Mouse (Mus musculus): ENCODE results near the gene Cux2. TPM values are rescaled to one million over a fixed set of nuclear protein-coding genes. Genes with fewer than 3 reads are reported as not detected.
A peak's percentile ranks its signal among the peaks of the same experiment; 100 is the strongest.

The Cux2 gene
- polyA plus RNA-seq, 1 experiment = 0.62 TPM

DNA sequence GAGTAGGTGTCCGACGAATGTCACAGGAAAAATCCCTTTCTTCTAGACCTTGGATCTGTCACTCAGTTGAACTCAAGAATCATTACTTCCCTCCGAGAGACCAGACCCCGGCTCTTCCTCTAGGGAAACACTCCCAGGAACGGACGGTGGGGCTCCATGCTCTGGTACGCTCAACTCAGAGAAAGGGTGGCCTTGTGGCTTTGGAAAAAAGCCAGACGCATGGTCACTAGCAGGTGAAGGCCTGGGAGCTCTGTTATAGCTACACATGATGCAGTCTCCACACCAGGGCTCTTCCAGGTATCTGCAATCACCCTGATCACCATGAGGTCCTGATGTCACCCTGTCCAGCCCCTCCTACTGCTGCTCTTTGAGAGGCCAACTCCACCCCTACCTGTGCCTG, 35.2 kb downstream of the Cux2 start:
- Histone ChIP-seq H3ac (ENCODE audit: control insufficient read depth, insufficient read length) (no peak overlapping the region), H3K79me2 (ENCODE audit: control insufficient read depth, insufficient read depth) (no peaks in the 10 kb centered on the region), H3K36me3 (ENCODE audit: control insufficient read depth, insufficient read depth) (no peaks in the 10 kb centered on the region), H3K4me3 (no peak overlapping the region), H3K4me2 (ENCODE audit: low read depth) (no peak overlapping the region), H3K27me3 (ENCODE audit: control insufficient read depth, insufficient read depth, insufficient read length) (peaks cover 69% of the 10 kb centered on the region)
- TF ChIP-seq TCF3 (IDR thresholded peaks at IDR 0.05; ENCODE audit: insufficient read length, low read depth) (no peak), MYOG (IDR thresholded peaks at IDR 0.05; ENCODE audit: control insufficient read depth in 1 of 3, insufficient read depth in 1 of 3, insufficient read length in 2 of 3, low read depth in 2 of 3) (no peak), MAX (IDR thresholded peaks at IDR 0.05; ENCODE audit: low read depth) (no peak), SRF (IDR thresholded peaks at IDR 0.05; ENCODE audit: control insufficient read depth, insufficient read length, low read depth) (no peak), TCF12 (IDR thresholded peaks at IDR 0.05; ENCODE audit: insufficient read depth, poor library complexity, severe bottlenecking) (no peak), MYOD1 (IDR thresholded peaks at IDR 0.05; ENCODE audit: control insufficient read depth in 1 of 3, insufficient read length in 2 of 3, low read depth in 2 of 3) (no peak), E2F4 (IDR thresholded peaks at IDR 0.05; ENCODE audit: insufficient read depth) (no peak), POLR2A (IDR thresholded peaks at IDR 0.05; ENCODE audit: insufficient read length, low read depth) (no peak), CEBPB (IDR thresholded peaks at IDR 0.05; ENCODE audit: insufficient read depth, poor library complexity, severe bottlenecking) (no peak), REST (IDR thresholded peaks at IDR 0.05; ENCODE audit: insufficient read depth, insufficient read length) (no peak)

DNA sequence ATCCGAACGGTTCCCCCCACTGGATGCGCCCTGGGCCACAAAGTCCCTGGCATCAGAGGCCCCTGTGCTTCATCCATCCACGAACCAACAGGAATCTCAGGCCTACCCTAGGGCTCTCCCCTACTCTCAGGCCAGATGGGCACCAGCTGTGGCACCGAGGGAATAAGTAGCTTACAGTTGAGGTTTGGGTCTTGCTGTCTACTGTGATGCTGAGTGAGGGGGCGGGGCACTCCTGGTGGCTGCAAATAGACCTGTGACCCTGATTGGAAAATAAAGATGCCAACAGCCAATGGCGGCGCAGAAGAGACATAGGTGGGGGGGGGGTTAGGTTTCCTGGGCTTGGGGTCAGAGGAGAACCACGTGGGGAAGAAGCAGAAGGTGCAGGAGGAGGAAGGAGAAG, 38.6 kb downstream of the Cux2 start:
- H3K27me3 ChIP-seq (ENCODE audit: control insufficient read depth, insufficient read depth, insufficient read length) = peaks cover 47% of the 10 kb centered on the region
- TF ChIP-seq E2F4 (IDR thresholded peaks at IDR 0.05; ENCODE audit: insufficient read depth) = no peak
- no peak for TF ChIP-seq MYOD1 (IDR thresholded peaks at IDR 0.05; ENCODE audit: control insufficient read depth in 1 of 3, insufficient read length in 2 of 3, low read depth in 2 of 3)
- TF ChIP-seq USF1 (IDR thresholded peaks at IDR 0.05; ENCODE audit: low read depth) = no peak
- no peak for TF ChIP-seq TCF12 (IDR thresholded peaks at IDR 0.05; ENCODE audit: insufficient read depth, poor library complexity, severe bottlenecking)
- TF ChIP-seq POLR2A (IDR thresholded peaks at IDR 0.05; ENCODE audit: insufficient read length, low read depth) = no peak
- no peak for TF ChIP-seq MAX (IDR thresholded peaks at IDR 0.05; ENCODE audit: low read depth)
- TF ChIP-seq SRF (IDR thresholded peaks at IDR 0.05; ENCODE audit: control insufficient read depth, insufficient read length, low read depth) = no peak
- no peak for TF ChIP-seq POLR2AphosphoS2 (IDR thresholded peaks at IDR 0.05; ENCODE audit: insufficient read length, low read depth)
- TF ChIP-seq MYOG (IDR thresholded peaks at IDR 0.05; ENCODE audit: control insufficient read depth in 1 of 3, insufficient read depth in 1 of 3, insufficient read length in 2 of 3, low read depth in 2 of 3) = no peak
- TF ChIP-seq REST (IDR thresholded peaks at IDR 0.05; ENCODE audit: insufficient read depth, insufficient read length) = no peak
- no peak for TF ChIP-seq TCF3 (IDR thresholded peaks at IDR 0.05; ENCODE audit: insufficient read length, low read depth)
- TF ChIP-seq CEBPB (IDR thresholded peaks at IDR 0.05; ENCODE audit: insufficient read depth, poor library complexity, severe bottlenecking) = no peak
- no peak overlapping the region for H3ac ChIP-seq (ENCODE audit: control insufficient read depth, insufficient read length)
- H3K79me2 ChIP-seq (ENCODE audit: control insufficient read depth, insufficient read depth) = no peaks in the 10 kb centered on the region
- H3K36me3 ChIP-seq (ENCODE audit: control insufficient read depth, insufficient read depth) = no peaks in the 10 kb centered on the region
- H3K4me3 ChIP-seq = no peak overlapping the region
- H3K4me2 ChIP-seq (ENCODE audit: low read depth) = no peak overlapping the region

DNA sequence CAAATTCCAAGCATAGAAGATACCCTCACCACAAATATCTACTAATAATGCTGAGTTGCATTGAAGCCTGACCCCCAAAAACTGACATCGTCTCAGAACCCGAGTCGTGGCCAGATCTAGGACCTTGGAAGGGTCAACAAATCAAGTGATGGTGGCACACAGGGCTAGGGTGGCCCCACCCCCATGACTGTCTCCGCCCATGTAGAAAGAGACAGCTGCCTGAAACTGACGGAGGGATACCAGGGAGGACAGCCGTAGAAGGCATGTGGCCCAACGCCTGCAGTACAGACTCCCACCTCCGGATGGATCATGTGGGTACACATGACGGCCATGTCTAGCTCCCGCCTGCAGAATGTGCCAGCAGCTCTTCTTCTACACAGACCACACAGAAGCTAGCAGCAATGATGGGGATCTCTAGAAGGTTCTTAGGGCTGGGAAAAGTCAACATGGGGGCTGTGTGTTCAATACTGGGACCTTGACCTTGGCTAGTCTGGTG, 41.9 kb downstream of the Cux2 start:
- no peak overlapping the region for H3K4me3 ChIP-seq
- H3K4me2 ChIP-seq (ENCODE audit: low read depth) = no peak overlapping the region
- H3K36me3 ChIP-seq (ENCODE audit: control insufficient read depth, insufficient read depth) = no peaks in the 10 kb centered on the region
- H3ac ChIP-seq (ENCODE audit: control insufficient read depth, insufficient read length) = no peak overlapping the region
- no peaks in the 10 kb centered on the region for H3K79me2 ChIP-seq (ENCODE audit: control insufficient read depth, insufficient read depth)
- TF ChIP-seq SRF (IDR thresholded peaks at IDR 0.05; ENCODE audit: control insufficient read depth, insufficient read length, low read depth) (no peak), USF1 (IDR thresholded peaks at IDR 0.05; ENCODE audit: low read depth) (no peak), POLR2A (IDR thresholded peaks at IDR 0.05; ENCODE audit: insufficient read length, low read depth) (no peak), MAX (IDR thresholded peaks at IDR 0.05; ENCODE audit: low read depth) (no peak), MYOD1 (IDR thresholded peaks at IDR 0.05; ENCODE audit: control insufficient read depth in 1 of 3, insufficient read length in 2 of 3, low read depth in 2 of 3) (no peak), MYOG (IDR thresholded peaks at IDR 0.05; ENCODE audit: control insufficient read depth in 1 of 3, insufficient read depth in 1 of 3, insufficient read length in 2 of 3, low read depth in 2 of 3) (no peak), TCF3 (IDR thresholded peaks at IDR 0.05; ENCODE audit: insufficient read length, low read depth) (no peak), E2F4 (IDR thresholded peaks at IDR 0.05; ENCODE audit: insufficient read depth) (no peak), TCF12 (IDR thresholded peaks at IDR 0.05; ENCODE audit: insufficient read depth, poor library complexity, severe bottlenecking) (no peak), CEBPB (IDR thresholded peaks at IDR 0.05; ENCODE audit: insufficient read depth, poor library complexity, severe bottlenecking) (no peak), REST (IDR thresholded peaks at IDR 0.05; ENCODE audit: insufficient read depth, insufficient read length) (no peak), POLR2AphosphoS2 (IDR thresholded peaks at IDR 0.05; ENCODE audit: insufficient read length, low read depth) (no peak)
- peaks cover 38% of the 10 kb centered on the region for H3K27me3 ChIP-seq (ENCODE audit: control insufficient read depth, insufficient read depth, insufficient read length)

DNA sequence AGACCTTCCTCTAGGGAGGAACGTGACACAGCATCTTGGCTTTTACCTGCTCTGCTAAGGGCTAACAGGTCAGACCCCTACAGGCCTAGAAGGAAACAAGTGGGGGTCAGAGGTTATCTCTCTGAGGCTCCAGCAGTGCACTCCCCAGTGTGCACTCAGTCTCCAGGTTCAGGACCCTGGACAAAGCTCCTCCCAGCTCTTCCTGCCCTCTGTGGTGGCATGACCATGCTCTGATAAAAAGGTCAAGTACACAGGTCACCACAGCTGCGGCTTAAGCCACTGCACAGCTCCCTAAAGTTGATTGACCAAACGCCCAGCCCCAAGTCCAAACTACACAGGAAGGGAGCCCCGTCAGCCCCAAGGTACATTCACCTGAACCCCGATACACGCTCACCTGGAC, 46.4 kb downstream of the Cux2 start:
- Histone ChIP-seq H3K36me3 (ENCODE audit: control insufficient read depth, insufficient read depth) (no peaks in the 10 kb centered on the region), H3ac (ENCODE audit: control insufficient read depth, insufficient read length) (no peak overlapping the region), H3K4me3 (no peak overlapping the region), H3K4me2 (ENCODE audit: low read depth) (no peak overlapping the region), H3K79me2 (ENCODE audit: control insufficient read depth, insufficient read depth) (no peaks in the 10 kb centered on the region), H3K27me3 (ENCODE audit: control insufficient read depth, insufficient read depth, insufficient read length) (peaks cover 63% of the 10 kb centered on the region)
- TF ChIP-seq REST (IDR thresholded peaks at IDR 0.05; ENCODE audit: insufficient read depth, insufficient read length) (peak; percentile 58), E2F4 (IDR thresholded peaks at IDR 0.05; ENCODE audit: insufficient read depth) (no peak)

DNA sequence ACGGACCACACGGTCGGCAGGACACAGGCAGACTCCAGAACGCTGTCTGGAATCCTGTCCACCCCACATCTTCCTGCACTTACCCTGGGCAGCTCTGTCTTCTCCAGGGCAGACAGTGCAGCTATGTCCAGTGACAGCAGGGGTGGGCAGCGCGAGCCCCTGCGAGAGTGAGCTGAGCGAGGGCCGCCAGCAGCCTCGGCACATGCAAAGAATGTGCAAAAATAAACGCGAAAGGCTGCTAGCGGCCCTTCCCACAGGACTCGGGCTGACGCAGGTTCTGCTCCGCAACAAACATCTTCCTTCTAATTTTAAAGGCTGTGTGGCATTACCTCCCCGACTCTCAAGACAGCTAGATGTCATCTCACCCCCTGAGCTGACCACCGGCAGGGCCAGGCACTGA, 47.8 kb downstream of the Cux2 start:
- H3K4me2 ChIP-seq (ENCODE audit: low read depth) = no peak overlapping the region
- TF ChIP-seq POLR2AphosphoS2 (IDR thresholded peaks at IDR 0.05; ENCODE audit: insufficient read length, low read depth) (no peak), TCF12 (IDR thresholded peaks at IDR 0.05; ENCODE audit: insufficient read depth, poor library complexity, severe bottlenecking) (no peak), CEBPB (IDR thresholded peaks at IDR 0.05; ENCODE audit: insufficient read depth, poor library complexity, severe bottlenecking) (no peak), USF1 (IDR thresholded peaks at IDR 0.05; ENCODE audit: low read depth) (no peak), SRF (IDR thresholded peaks at IDR 0.05; ENCODE audit: control insufficient read depth, insufficient read length, low read depth) (no peak), REST (IDR thresholded peaks at IDR 0.05; ENCODE audit: insufficient read depth, insufficient read length) (no peak), TCF3 (IDR thresholded peaks at IDR 0.05; ENCODE audit: insufficient read length, low read depth) (no peak), POLR2A (IDR thresholded peaks at IDR 0.05; ENCODE audit: insufficient read length, low read depth) (no peak), MAX (IDR thresholded peaks at IDR 0.05; ENCODE audit: low read depth) (no peak), MYOG (IDR thresholded peaks at IDR 0.05; ENCODE audit: control insufficient read depth in 1 of 3, insufficient read depth in 1 of 3, insufficient read length in 2 of 3, low read depth in 2 of 3) (no peak), E2F4 (IDR thresholded peaks at IDR 0.05; ENCODE audit: insufficient read depth) (no peak), MYOD1 (IDR thresholded peaks at IDR 0.05; ENCODE audit: control insufficient read depth in 1 of 3, insufficient read length in 2 of 3, low read depth in 2 of 3) (no peak)
- no peak overlapping the region for H3ac ChIP-seq (ENCODE audit: control insufficient read depth, insufficient read length)
- H3K4me3 ChIP-seq = no peak overlapping the region
- H3K79me2 ChIP-seq (ENCODE audit: control insufficient read depth, insufficient read depth) = no peaks in the 10 kb centered on the region
- no peaks in the 10 kb centered on the region for H3K36me3 ChIP-seq (ENCODE audit: control insufficient read depth, insufficient read depth)
- peaks cover 75% of the 10 kb centered on the region for H3K27me3 ChIP-seq (ENCODE audit: control insufficient read depth, insufficient read depth, insufficient read length)

Data from myocyte (in vitro differentiated cells).